Mouse (Mus musculus) megakaryocyte, embryonic 14.5 days (primary cell): ENCODE measurements at regions not wholly inside any gene's neighbourhood (a gene's known extent, or its start where the extent isn't known, plus 50 kb on each side); places are given as distances from the start of the nearest gene placed in this dataset.

ENCODE experiments used
- FLI1 ChIP-seq: IDR thresholded peaks from 2 replicates; pipeline ENCODE4 v1.6.1; 2012; ENCODE audit warnings: low read length, inconsistent platforms, mixed read lengths
- GATA1 ChIP-seq: IDR thresholded peaks from 3 replicates; pipeline ENCODE4 v1.6.1; 2012; ENCODE audit warnings: mixed read lengths, low read length, inconsistent platforms, borderline replicate concordance

- TF ChIP-seq GATA1: no peak
- no peak for TF ChIP-seq FLI1
Measured at GRCm38 (mm10) chr8:90414021-90414420, 65.9 kb upstream of the Tox3 start.
